Mouse (Mus musculus): ENCODE measurements around the gene Camk2n1. TPM values are rescaled to one million over a fixed set of nuclear protein-coding genes. Genes with fewer than 3 reads are reported as not detected.

Gene Camk2n1
- total RNA-seq, 2 experiments from 2014 or later, result 1,236 to 1,427 TPM

DNA sequence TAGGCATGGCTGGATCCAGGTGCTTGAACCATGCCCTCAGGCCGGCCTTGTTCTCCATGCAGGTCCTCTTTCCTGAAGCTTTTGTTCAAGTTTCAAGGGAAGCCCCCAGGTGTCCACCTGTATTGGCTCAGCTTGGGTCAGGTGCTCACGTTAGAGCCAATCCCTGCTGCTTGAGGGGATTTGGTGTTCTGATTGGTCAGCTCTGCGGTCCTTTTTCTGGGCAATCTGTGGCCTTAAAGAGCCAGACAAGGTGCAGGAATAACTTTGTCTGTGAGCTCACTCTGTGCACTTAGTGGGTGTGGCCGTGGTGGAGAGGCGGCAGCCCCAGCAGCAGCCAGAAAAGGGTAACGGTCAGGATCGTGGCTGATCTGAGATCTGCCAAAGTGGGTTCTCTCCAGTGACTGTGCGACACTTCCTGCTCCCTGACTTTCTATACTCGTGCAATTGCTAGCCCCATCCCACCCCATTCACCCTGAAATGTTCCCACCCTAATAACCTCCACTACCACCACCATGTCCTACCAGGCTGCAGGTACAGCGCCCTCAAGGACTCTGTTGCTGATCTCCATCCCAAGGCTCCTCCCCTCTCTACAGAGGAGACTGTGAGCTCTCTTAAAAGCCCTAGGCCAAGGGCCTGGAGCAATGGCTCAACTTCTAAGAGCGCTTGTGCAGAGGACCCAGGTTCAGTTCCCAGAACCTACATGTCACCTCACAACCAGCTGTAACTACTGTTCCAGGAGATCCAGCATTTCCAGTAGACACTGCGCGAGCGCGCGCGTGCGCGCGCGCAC, 45.9 kb downstream of the Camk2n1 start:
- intact Hi-C loops (cut with DNase I), result no loop called here
- DNase-seq (ENCODE audit: low spot score in 2 of 2), result no peak

DNA sequence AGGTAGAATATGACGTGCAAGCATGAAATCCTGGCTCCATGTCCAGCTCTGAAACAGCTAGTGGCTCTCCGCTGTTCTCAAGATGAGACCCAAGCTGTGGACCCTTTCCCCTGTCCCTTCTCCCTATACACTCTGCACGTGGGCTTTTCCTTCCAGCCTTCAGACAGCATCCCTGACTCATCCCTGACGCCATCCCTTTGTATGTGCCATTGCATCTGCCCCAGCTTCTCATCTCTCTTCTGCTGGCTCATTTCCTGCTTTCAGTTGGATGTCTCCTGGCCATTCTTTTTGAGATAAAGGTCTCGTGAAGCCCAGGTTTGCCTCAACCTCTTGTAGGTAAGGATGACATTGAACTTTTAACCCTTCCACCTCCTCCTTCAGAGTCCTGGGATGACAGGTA, 46.9 kb downstream of the Camk2n1 start:
- intact Hi-C loops (cut with DNase I), result no loop called here
- DNase-seq (ENCODE audit: low spot score in 2 of 2), result no peak

DNA sequence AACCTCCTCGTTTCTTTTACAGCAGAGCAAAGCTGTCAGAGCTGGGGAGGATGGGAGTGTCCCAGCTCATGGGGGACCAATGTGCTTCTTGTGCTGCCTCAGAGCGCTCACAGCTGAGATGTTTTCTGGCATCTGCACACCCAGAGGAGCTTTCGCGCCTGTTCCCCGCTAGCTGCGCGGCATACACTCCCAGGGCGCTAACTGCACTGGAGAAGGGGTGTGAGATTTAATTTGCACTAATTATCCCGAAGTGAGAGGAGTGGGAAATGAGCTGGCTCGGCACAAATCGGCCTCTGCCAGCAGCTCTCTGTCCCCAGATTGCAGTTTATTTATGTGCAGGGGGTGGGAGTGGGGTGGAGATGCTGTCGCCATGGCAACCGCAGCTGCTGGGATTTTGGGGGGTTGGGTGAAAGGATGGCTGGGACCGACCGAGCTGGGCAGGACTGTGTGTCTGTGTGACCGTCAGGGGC, 50.6 kb downstream of the Camk2n1 start:
- intact Hi-C loops (cut with DNase I), result loop anchor here (1.0 to 5.0 kb wide), 5 partner anchors 42 to 188 kb away; partner anchors contain the start of gene Camk2n1
- peak; percentile 87 to 89 for DNase-seq (ENCODE audit: low spot score in 2 of 2)

DNA sequence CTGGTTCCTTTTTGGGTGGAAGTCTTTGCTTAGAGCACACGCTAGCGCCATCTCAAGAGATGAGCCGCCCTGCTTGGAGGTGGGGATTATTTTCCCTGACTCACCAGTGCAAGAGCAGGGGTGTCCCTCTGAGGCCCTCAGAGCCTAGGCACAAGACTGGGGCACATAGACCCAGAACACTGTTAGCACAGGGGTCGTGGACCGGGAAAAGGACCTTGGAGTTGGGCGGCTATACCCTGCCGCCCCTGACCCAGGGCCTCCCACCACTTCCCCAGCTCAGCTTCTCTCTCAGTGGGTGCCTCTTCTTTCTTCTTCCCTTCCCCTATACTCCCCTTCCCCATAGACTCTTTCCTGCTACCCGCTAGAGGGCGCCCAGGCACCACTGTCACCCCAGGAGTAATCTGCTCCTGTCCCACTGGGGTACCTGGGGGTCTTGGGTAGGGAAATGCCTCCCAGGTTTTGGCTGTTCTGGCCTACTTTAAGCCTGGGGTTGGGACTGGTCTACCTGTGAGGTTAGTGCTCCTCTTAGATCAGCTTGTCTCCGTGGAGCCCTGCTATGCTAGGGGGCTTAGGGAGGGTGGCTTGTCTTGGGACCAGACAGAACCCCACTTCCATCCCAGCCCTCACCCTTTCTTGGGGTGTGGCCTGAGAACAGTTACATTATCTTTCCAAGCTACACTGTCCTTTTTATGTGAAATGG, 51.2 kb downstream of the Camk2n1 start:
- intact Hi-C loops (cut with DNase I), result loop anchor here (1.0 to 5.0 kb wide), 5 partner anchors 43 to 187 kb away; partner anchors contain the start of gene Camk2n1
- DNase-seq (ENCODE audit: low spot score in 2 of 2), result peak in 1 of 2 experiments; percentile 74

DNA sequence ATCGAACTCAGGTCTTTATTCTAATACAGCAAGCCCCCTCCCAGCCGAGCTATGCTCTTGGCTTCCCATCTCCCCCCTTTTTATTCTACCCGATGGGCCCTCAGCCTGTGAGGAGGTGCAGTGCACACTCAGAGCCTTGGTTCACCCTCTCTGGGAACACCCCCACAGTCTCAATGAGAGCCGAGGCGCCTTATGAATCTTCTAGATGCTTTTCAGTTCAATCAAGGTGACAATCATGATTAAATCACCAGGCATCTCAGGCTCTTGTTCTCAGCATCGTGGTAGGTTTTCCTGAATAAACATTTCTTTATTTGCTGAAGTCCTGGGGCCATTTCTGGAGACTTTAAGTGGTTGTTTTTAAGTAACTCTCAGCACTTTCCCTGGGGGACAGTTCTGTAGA, 53.8 kb downstream of the Camk2n1 start:
- intact Hi-C loops (cut with DNase I), result loop anchor here (5.0 kb wide), 1 partner anchor 184 kb away; no protein-coding TSS in a partner anchor

More for the DNA sequence above, 53.8 kb downstream of the Camk2n1 start:
- no peak for DNase-seq (ENCODE audit: low spot score in 2 of 2)

Other genes with a start within 250 kb of the Camk2n1 start
- gene Hp1bp3, start 238.0 kb upstream of the Camk2n1 start, total RNA-seq (2021), result 100 to 1,000 TPM; 178 to 184 TPM
- 10 to 100 TPM; 66.7 to 74.0 TPM for gene Sh2d5, start 203.9 kb upstream of the Camk2n1 start, total RNA-seq (2021)
- gene Kif17, start 203.9 kb upstream of the Camk2n1 start, total RNA-seq (2021), result 10 to 100 TPM; 24.5 to 29.4 TPM
- gene Ddost, start 149.6 kb upstream of the Camk2n1 start, total RNA-seq (2021), result 10 to 100 TPM; 84.1 to 91.4 TPM
- gene Pink1, start 128.0 kb upstream of the Camk2n1 start, total RNA-seq (2021), result 100 to 1,000 TPM; 270 to 338 TPM
- gene Cda, start 86.3 kb upstream of the Camk2n1 start, total RNA-seq (2021), result 1 to 10 TPM; 3.5 to 3.7 TPM
- 10 to 100 TPM; 27.0 to 35.4 TPM for gene Fam43b, start 57.8 kb upstream of the Camk2n1 start, total RNA-seq (2021)
- gene Mul1, start 19.6 kb upstream of the Camk2n1 start, total RNA-seq (2021), result 10 to 100 TPM; 56.4 to 58.5 TPM
- gene Vwa5b1, start 181.6 kb downstream of the Camk2n1 start, total RNA-seq (2021), result 1 to 10 TPM; 4.9 to 5.0 TPM

Data from left cerebral cortex, postnatal 36 days (tissue).